Mouse (Mus musculus) megakaryocyte, embryonic 14.5 days (primary cell): Measurements from ENCODE around the gene Gpr21.

Experiments used
- FLI1 ChIP-seq: IDR thresholded peaks from 2 replicates; pipeline ENCODE4 v1.6.1; 2012; ENCODE audit warnings: low read length, inconsistent platforms, mixed read lengths
- GATA1 ChIP-seq: IDR thresholded peaks from 3 replicates; pipeline ENCODE4 v1.6.1; 2012; ENCODE audit warnings: mixed read lengths, low read length, inconsistent platforms, borderline replicate concordance

- TF ChIP-seq GATA1 (no peak), FLI1 (no peak)
These were observed 11.5 kb downstream of the Gpr21 start for GRCm38 (mm10) chr2:37527587-37527986.
